Mouse (Mus musculus): Measurements from ENCODE around the gene Sbf2.
"Not testable (repeated sequence)": the region's sequence is repeated elsewhere in the genome, so short reads cannot be mapped to it uniquely, and the experiment has no call there.

Gene Sbf2

DNA sequence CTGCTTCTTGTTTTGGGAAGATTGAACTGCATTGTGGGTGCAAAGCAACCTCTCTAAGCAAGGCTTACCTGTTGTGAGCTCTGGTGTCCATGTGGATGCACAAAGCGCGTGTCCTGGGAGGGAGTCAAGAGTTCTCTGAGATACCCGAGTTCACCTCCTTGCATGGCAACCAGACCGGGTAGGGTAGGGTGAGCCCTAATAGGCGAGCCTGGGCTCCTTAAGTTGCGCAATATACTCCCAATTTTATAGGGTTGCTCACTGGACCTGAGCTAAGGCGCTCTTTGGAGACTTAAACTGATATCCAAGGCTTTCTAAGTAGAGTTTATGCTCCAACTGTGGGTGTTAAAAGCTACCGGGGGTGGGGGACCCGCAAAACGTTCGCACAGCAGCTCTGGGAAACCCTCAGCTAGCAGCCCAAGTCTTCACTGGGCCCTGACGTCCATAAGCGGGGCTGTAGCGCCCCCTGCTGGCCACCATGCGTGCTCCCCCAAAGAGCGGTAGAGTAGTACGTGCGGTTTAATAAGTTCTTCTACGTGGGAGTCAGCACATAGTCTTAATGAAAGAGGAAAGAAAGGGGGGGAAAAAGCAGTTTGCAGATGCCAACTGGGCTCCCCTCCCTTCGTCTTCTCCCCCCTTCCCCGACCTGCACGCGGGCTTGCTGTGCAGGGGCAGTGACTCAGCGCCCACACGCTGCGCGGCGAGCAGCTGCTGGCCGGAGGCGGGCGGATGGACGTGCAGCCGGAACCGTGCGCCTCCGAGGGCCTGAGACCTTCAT, 15.4 kb upstream of the Sbf2 start:
- peak; percentile 64 for DNase-seq (ENCODE audit: extremely low read depth, low read depth)

DNA sequence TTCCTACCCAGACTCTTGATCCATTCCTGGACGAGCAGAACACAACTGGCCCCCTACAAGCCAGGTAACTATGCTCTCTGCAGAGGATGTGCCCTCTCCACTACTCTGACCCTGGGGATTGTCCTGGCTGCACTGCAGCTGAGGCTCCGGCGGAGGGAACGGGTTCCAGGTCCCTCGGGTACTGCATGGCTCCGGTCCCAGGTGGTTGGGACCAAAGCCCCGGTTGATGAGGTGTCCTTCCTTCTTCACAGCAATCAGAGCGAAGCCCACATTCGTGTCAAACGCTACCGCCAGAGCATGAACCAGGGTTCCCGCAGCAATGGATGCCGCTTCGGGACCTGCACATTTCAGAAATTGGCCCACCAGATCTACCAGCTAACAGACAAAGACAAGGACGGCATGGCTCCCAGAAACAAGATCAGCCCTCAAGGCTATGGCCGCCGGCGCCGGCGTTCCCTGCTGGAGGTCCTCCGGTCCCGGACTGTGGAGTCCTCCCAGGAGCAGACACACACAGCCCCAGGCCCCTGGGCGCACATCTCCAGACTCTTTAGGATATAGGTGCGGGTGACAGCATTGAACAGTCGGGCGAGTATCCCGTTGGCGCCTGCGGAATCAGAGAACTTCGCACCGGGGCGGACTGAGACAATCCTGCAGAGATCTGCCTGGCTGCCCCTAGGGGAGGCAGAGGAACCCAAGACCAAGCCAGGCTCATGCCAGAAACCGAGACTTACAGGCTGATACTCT, 14.1 kb upstream of the Sbf2 start:
- no peak for DNase-seq (ENCODE audit: extremely low read depth, low read depth)

DNA sequence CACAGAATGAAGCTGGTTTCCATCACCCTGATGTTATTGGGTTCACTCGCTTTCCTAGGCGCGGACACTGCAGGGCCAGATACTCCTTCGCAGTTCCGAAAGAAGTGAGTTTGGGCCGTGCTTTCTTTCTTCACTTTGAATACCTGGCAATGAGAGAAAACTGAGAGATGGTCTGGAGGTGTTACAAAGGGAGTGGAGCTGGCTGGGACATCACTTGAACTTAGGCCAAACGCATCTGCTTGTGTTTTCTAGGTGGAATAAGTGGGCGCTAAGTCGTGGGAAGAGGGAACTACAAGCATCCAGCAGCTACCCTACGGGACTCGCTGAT, 13.5 kb upstream of the Sbf2 start:
- DNase-seq (ENCODE audit: extremely low read depth, low read depth) = no peak

DNA sequence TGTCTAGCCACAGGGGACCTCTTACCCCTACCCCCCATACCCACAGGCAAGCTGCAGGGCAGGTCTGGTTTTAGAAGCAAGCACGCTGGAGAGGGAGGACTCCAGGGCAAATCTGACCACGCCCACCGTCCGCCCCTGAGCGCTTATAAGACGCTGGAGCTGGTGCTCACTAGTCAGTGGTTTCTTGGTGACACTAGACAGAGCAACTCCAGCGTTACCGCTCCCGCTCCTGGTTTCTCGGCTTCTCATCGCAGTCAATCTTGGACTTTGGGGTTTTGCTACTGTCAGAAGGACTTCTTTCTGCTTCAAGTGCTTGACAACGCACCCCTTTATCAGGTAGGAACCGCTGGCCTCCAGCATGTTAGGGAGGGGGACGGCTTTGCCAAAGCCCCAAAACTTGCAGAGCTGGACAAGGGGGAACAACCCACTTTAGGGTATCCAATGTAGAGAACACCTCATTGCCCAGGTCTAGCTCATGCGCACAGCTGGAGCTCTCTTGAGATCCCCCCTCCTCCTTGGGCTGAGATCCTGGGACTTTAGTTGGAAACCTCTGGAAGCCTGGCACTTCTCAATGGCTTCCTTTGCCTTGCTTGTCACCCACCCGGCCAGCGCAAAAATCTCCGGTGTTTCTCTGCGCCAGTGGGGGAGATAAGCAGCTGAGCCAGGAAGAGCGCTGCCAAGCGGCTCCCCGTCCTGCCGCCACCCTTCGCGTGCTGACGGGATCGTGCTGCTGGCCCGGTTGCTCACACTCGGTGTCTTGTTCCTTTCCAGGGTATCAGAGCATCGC, 13.0 kb upstream of the Sbf2 start, which contains the start of gene Adm:
Gene Adm (plus strand): TSS at position 176 of the 787 bp plus-strand sequence.
- DNase-seq (ENCODE audit: extremely low read depth, low read depth) = no peak

DNA sequence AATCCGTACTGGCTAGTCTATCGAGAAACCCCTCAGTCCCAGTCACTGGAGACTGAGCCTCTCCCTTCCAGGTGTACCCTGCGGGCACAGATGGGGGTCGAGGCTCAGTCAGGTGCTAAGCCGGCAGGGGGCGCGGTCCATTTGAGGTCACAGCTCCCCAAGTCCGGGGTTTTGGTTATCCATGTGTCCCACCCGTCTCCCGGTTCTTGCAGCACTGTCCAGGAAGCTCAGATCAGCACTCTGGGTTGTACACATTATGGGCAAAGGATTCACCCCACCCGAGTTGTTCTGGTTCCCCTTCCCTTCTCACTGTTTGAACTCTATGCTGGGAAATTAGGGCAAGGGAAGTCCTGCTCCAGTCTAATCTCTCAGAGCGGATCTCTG, 12.4 kb upstream of the Sbf2 start:
- DNase-seq (ENCODE audit: extremely low read depth, low read depth) = no peak

DNA sequence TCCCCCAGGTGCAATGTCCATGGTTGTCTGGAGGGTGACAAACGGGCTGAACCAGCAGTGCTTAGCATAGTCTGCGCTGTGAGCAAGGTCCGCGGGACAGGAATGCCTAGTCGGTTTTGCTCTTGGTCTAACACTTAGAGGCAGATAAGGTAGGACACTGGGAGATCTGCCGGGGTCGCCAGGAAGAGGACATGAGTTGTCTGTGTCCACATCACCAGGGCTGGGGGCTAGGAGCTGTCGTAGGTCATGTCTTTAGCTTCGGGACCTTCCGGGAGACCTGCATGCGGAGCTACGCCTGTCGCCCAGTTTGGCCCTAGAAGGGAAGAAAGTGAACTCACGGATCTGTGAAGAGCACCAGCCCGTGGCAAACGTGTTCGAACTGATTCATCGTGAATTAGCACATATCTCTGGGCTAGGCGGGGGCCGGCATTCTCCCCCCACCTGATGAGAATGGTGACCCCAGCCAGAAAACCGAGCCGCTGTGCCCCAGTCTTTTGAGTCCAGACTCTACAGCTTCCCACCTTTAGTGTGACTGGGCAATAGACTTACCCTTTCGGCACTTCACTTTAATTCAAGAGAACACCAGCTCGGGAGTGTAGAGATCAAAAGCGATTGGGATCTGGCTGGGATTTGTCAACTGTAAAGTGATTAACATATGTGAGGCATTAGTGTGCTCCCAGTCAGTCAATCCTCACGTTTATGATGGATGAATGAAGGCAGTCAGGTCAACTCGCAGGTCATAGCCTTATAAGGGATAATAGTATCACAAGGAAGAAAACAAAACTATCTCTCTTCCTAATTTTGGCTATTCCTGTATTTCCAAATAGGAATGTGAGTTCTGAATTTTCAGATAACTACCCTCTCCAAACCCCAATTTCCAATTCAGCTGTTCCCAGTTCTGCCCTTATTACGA, 11.7 kb upstream of the Sbf2 start:
- no peak for DNase-seq (ENCODE audit: extremely low read depth, low read depth)

DNA sequence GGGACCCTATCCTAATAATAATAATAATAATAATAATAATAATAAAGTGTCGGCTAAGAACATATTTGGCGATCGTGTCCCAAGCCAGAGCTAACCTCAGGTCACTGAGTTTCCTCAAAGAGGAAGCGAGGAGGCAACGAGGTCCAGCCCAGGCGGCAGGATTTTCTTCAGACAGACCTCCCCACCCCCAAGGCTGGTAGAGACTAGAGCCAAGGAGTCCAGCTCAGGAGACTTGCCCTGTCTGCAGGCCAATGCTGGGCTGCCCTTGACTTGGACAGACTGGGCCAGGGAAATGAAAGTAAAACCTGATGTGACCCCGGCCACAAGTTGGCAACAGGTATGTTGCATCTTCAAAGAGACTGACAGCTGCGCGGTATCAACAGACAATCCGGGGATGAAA, 10.8 kb upstream of the Sbf2 start:
- DNase-seq (ENCODE audit: extremely low read depth, low read depth) = no peak

DNA sequence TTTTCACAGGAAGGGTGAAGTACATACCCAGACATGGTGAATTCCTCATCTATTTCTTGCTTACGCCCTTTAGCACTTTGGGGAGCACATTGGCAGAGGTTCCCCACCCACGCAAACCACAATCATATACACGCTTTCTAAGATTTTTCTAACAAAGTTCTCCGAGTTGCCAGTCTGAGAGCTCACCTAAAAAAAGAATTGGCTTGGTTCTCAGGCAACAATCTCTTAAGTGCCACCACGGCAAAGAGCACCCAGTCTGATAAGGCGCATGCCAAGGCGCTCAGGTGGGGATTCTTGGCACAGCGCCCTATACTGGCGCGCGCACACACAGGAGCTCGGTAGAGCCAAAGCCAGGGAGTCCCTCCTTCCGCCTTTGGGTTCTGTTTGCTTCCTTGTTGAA, 10.2 kb upstream of the Sbf2 start:
- DNase-seq (ENCODE audit: extremely low read depth, low read depth) = no peak

DNA sequence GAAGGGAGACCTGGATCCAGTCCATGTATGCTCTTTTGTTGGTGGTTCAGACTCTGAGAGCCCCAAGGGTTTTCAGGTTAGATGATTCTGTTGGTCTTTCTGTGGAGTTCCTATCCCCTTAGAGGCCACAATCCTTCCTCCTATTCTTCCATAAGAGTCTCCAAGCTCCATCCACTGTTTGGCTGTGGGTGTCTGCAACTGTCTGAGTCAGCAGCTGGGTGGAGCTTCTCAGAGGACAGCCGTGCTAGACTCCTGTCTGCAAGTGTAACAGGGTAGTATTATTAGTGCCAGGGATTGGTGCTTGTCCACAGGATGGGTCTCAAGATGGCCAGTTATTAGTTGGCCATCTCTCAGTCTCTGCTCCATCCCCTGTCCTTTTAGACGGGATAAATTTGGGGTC, 9.3 kb upstream of the Sbf2 start:
- DNase-seq (ENCODE audit: extremely low read depth, low read depth) = no peak

DNA sequence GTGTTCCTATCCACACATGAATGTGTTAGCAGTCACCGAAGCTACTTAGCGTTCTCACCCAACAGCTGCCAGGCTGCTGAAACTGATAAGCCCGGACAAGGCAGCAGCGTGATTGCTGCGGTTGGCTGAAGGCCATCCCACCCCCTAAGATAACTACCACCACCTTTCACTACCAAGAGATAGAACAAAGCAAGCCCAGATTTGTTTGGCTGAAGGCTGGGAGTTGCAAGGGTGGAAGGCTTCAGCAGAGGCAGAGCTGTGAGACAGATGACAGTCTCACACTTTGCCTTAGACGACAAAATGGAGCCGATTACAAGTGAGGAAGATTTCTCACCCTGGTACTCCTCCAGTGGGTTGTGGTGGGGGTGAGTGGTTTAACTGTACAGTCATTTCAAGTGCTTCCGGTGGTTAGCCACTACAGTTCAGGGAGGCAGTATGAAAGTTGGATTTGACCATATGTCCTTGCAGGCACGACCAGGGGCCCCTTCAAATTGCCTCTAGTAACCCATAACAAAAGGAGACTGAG, 4.4 kb upstream of the Sbf2 start:
- DNase-seq (ENCODE audit: extremely low read depth, low read depth) = peak; percentile 26

DNA sequence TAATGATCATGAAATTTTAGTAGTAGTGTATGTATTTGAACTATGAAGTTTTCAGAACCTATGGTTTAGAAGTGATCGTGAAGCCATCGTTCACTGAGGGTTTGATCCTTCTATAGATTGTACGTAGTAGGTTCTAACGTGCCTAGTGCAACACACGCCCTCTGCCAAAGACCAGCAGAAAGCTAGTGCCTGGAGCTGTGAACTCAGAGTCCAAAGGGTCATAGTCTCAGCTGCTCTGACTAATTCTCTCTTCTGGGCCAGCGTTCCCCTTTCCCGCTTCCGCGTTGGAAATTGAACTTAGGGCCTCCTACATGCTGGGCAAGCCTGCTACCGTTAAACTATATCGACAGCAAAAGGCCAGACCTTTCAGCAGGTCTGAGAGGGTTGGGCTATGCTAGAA, 1.1 kb upstream of the Sbf2 start:
- no peak for DNase-seq (ENCODE audit: extremely low read depth, low read depth)

DNA sequence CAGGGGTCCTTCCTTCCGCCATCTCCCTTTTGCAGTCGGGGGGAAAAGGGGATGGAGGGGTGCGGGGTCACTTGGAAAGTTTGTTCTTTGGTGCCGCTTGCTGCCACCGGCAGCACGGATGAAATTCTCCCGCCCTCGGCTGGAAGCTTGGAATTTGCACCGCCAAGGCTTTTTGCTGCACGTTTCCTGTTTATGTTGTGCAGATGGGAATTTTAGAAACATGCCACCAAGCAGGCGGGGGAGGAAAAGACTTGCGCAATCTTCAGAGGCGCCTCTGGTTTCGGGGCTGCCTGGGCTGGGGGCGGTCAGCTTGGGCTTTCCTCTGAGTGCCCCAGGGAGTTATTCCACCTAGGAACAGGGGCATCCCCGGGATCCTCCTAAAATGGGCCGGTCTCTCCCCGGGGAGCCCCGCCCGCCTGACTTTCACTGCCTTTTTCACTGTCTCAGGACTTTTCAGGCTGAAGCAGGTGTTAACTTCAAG, 469 bp upstream of the Sbf2 start:
- no peak for DNase-seq (ENCODE audit: extremely low read depth, low read depth)

DNA sequence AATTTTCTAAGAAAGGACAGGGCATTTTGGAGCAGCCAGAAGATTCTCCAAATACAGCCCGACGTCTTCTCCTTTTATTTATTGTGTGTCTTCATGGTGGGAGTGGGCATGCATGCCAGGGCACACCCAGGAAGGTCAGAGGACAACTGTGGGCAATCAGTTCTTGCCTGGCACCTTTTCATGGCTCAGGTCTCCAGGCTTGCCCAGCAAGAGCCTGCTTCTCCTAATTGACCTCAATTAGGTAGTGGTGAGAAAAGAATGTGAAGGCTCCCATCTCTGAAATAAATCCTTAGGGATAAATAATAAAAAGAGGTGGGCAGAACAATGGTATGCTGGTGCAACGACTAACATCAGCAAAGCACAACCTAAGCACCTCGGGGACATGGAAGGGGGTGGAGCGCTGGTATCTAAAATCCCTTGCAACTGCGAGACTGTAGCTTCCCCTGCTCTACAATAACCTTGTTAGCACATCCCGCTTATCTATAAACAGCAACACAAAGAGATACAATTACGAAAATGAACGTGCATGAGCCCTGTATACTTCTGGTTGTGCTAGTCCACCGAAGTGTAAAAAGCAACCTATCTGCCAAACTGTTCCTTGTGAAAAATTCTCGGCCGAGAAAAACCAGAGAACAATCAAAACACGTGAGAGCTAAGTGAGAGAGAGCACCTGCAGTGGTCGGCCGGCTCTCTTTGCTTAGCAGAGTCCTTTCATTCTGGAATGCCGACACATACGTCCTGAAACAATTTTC, 1.2 kb downstream of the Sbf2 start:
- DNase-seq (ENCODE audit: extremely low read depth, low read depth) = peak; percentile 21

DNA sequence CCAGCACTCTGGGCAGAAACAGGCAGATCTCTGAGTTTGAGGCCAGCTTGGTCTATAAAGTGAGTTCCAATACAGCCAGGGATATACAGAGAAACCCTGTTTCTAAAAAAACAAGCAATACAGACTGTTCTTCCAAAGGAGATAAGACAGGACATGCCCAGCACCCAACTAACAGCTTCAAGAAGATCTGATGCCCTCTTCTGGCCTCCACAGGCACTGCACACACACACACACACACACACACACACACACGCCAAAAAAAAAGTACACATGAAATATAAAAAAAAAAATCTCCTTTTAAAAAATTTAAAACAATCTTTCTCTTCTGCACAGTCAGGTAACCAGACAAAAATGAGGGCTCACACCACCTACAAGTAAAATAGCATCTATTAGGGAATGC, 7.8 kb downstream of the Sbf2 start:
- DNase-seq (ENCODE audit: extremely low read depth, low read depth) = no peak

DNA sequence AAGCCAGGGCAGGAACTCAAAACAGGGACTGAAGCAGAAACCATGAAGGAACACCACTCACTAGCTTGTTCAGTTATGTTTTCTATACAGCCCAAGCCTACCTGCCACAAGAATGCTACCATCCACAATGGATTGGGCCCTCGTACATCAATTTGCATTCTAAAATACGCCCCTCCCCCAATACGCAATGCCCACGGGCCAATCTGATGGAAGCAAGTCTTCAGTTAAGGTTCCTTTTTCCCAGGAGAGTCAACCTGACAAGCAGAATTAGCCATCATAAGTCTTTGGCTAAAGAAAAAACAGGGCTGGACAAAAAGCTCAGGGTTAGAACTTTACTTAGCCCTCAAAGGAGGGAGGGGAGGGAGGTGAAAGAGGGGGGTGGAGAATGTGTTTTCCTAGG, 9.2 kb downstream of the Sbf2 start:
- DNase-seq (ENCODE audit: extremely low read depth, low read depth) = no peak

DNA sequence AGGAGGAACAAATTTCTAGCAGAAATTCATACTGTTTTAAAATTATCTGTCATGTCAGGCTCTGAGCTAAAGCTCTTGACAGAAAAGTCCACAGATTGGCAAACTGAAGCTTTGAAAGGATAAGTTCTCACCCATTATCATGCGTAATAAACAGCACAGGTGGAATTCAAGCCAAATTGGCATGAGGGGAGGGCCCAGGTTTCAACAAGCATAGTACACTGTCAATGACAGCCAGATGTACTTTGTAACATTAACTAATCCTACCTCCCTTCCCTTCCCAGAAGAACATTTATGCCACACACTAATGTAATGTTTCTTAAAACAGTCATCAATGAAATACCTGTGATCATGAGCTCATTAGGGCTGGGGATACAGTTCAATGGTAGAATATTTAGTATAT, 17.6 kb downstream of the Sbf2 start:
- no peak for DNase-seq (ENCODE audit: extremely low read depth, low read depth)

DNA sequence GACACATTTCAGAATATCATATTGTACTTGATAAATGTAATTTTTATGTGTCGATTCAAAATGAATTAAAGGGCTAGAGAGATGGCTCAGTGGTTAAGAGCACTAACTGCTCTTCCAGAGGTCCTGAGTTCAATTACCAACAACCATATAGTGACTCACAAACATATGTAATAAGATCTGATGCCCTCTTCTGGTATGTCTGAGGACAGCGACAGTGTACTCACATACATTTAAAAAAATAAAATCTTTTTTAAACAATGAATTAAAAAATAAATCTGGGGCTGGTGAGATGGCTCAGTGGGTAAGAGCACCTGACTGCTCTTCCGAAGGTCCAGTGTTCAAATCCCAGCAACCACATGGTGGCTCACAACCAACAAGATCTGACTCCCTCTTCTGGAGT, 20.7 kb downstream of the Sbf2 start:
- not testable (repeated sequence) for DNase-seq (ENCODE audit: extremely low read depth, low read depth)

DNA sequence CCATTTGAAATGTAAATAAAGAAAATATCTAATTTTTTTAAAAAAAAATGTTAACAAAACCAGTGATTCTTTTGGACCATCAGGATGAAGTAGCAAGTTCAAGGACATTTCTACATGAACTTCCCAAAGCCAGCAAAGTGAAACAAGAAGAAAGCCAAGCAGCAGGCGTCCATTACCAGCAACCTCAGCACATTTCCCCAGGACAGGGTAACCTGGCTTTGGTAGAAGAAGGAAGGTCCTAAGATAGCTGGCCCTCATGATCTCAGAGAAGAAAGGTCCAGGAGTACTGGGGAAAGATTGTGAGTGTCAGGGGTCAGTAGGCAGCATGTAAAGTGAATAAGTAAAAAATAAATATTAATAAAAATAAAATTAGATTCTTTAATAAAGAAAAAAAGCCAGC, 27.0 kb downstream of the Sbf2 start:
- DNase-seq (ENCODE audit: extremely low read depth, low read depth) = no peak

DNA sequence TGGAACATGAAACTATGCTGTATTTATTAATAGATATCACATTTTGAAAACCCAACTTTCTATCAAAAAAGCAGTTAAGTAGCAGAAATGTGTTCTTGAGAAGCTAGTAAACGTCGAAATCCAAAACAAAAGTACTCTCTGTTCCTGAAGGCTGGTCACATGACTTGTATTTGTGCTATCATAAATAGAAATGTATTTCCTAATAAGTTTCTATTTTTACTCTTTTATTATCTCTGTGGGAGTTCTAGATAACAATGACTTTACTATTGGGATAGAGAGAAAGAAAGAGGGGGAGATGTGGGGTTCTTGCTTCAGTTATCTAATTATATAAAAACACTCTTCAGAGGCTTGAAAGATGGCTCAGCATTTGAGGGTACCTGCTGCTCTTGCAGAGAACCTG, 29.5 kb downstream of the Sbf2 start:
- no peak for DNase-seq (ENCODE audit: extremely low read depth, low read depth)

DNA sequence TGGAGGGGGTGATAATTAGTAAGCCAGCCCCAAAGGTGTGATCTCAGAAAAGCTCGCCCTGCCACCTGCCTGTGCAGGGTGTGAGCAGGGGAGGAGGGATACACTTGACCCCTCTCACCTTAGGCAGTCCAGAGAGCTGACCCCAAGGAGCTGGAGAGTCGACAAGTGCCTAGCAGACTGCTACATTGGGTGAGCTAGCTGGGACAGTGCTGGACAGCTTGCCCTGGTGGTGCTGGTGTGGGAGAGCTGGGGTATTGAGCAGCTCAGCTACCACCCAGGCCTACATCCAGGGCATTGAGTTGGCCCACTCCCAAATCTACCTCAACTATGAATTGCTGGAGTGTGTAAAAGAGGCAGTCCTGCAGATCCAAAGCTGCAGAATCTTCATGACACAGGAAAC, 30.6 kb downstream of the Sbf2 start:
- DNase-seq (ENCODE audit: extremely low read depth, low read depth) = no peak

Measured in MEL-GATA-1-ER (cell line).